In the genomic region with DNA sequence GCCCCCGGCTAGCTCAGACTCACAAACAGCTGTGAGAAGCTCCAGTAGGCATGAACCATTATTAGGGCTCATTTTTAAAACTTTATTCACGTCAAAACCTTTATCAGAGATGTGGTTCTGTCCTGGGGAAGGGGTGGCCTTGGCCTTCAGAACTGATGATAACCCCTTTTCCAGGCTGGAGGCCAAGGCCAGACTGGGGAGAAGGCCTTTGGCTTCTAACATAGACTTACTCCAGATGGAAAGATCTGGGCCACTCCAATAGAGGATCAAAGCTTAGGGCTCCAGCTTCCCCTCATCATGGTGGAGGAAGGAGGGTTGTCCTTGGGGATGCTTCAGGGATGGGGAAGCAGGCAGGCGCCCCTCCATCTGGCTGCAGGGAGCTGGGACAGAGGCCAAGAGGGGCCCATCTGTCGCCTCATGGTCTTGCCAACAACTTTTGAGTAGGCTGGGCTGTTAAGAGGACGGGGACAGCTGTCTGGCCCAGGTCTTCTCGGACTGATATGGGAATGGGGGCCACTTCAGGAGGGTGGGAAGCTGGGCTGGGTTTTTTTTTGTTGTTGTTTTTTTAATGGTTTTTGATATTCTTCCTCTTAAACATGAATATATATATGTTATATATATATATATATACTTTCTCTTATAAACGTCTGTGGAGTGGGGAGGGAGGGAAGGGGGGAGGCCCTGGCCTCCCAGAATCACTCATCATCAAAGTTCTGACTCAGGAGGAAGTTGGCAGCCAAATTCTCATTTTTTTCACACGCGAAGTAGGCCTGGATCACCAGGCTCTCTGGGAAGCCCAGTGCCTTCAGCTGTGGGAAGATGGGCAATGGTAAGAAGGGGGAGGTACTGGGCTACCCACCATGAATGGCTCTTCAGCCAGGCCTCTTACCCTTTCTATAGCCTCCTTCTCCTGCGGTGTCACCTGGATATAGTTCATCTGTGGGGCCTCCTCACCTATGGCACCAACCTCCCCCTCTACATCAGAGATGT, we compare ENCODE assay signal across 9 mouse cellular contexts. TPM values are rescaled to one million over a fixed set of nuclear protein-coding genes. Genes with fewer than 3 reads are reported as not detected.
DNase-seq lines count a peak whose midpoint lies in the region; ATAC-seq lines count a peak whose summit lies in the region.
"Had no signal": no experiment of that assay in that cellular context is flagged by ENCODE, and none has a peak within 500 bp of the region (broad histone marks: within the 10 kb centered on the region; RNA-seq: fewer than 3 reads in every experiment).

No protein-coding gene starts in this region.

- intact Hi-C loops in gastrocnemius, postnatal 36 days (cut with DNase I), result no loop called here

- H3K4me1 ChIP-seq in neural tube, embryonic 13.5 days (replicated peaks), result peaks cover 67% of the 10 kb centered on the region
- H3K4me1 ChIP-seq in hindbrain, embryonic 13.5 days (replicated peaks), result peaks cover 53% of the 10 kb centered on the region
- peaks cover 78% of the 10 kb centered on the region for H3K4me1 ChIP-seq in liver, embryonic 12.5 days

- peak overlapping the region; percentile 21; the same call in 1 of the 2 replicates for H3K4me2 ChIP-seq in neural tube, embryonic 13.5 days
- peak overlapping the region; percentile 15; the same call in 1 of the 2 replicates for H3K4me2 ChIP-seq in hindbrain, embryonic 13.5 days
- H3K4me2 ChIP-seq in liver, embryonic 12.5 days, result peak overlapping the region; percentile 81

- no peaks in the 10 kb centered on the region for H3K27me3 ChIP-seq in neural tube, embryonic 13.5 days
- H3K27me3 ChIP-seq in hindbrain, embryonic 13.5 days, result no peaks in the 10 kb centered on the region
- no peaks in the 10 kb centered on the region for H3K27me3 ChIP-seq in liver, embryonic 12.5 days (replicated peaks)
- H3K27me3 ChIP-seq: megakaryocyte, embryonic 14.5 days had no signal

- no peak overlapping the region for H3K4me3 ChIP-seq in neural tube, embryonic 13.5 days
- H3K4me3 ChIP-seq in hindbrain, embryonic 13.5 days, result no peak overlapping the region
- H3K4me3 ChIP-seq in liver, embryonic 12.5 days, result peak overlapping the region; percentile 97
- H3K4me3 ChIP-seq: megakaryocyte, embryonic 14.5 days had no signal

- H3K36me3 ChIP-seq in neural tube, embryonic 13.5 days, result peaks cover 50% of the 10 kb centered on the region
- H3K36me3 ChIP-seq in hindbrain, embryonic 13.5 days, result peaks cover 51% of the 10 kb centered on the region
- H3K36me3 ChIP-seq in liver, embryonic 12.5 days, result peaks cover 64% of the 10 kb centered on the region

- ATAC-seq in neural tube, embryonic 13.5 days (ENCODE audit: low read depth), result peak; percentile 16; the same call in 1 of the 2 replicates
- 0 out of 2 replicates have a peak, but pooled peaks have one; percentile 16 for ATAC-seq in hindbrain, embryonic 13.5 days (ENCODE audit: low FRiP score)
- no peak for ATAC-seq in liver, embryonic 12.5 days

- H3K9ac ChIP-seq in neural tube, embryonic 13.5 days, result no peak overlapping the region
- H3K9ac ChIP-seq in hindbrain, embryonic 13.5 days, result no peak overlapping the region
- H3K9ac ChIP-seq in liver, embryonic 12.5 days, result peak overlapping the region; percentile 88

- whole genome bisulfite sequencing in neural tube, embryonic 13.5 days, result 68% methylated on average over 10 of the region's 10 CpGs
- 74% methylated on average over 10 of the region's 10 CpGs for WGBS in hindbrain, embryonic 13.5 days
- 75% methylated on average over 10 of the region's 10 CpGs for WGBS in liver, embryonic 12.5 days (ENCODE audit: insufficient replicate concordance)

- H3K27ac ChIP-seq in neural tube, embryonic 13.5 days (replicated peaks), result peak overlapping the region; percentile 84
- peak overlapping the region; percentile 86 for H3K27ac ChIP-seq in hindbrain, embryonic 13.5 days
- peak overlapping the region; percentile 96 for H3K27ac ChIP-seq in liver, embryonic 12.5 days

- no peaks in the 10 kb centered on the region for H3K9me3 ChIP-seq in neural tube, embryonic 13.5 days
- H3K9me3 ChIP-seq in hindbrain, embryonic 13.5 days, result no peaks in the 10 kb centered on the region
- no peaks in the 10 kb centered on the region for H3K9me3 ChIP-seq in liver, embryonic 12.5 days (replicated peaks)
- H3K9me3 ChIP-seq: megakaryocyte, embryonic 14.5 days had no signal

- peak; percentile 60 for DNase-seq in gastrocnemius, postnatal 10 days
- no peak for DNase-seq in gastrocnemius, postnatal 25 days
- DNase-seq in neural tube, embryonic 10.5 days (ENCODE audit: extremely low spot score, low spot score), result no peak
- DNase-seq in spleen, postnatal 36 days (ENCODE audit: low spot score in 2 of 2), result no peak
- no peak for DNase-seq in gastrocnemius, postnatal 36 days

RNA-seq across cellular contexts. Expression of a gene that starts 3.8 kb away (rescaled TPM):
- total RNA-seq in gastrocnemius, postnatal 10 days (2021), result 10 to 100 TPM; 30.3 to 33.4 TPM
- total RNA-seq in gastrocnemius, postnatal 25 days (2021), result 10 to 100 TPM; 20.5 to 22.6 TPM
- 35.1 and 39.8 TPM in 2 replicates for polyA plus RNA-seq in neural tube, embryonic 13.5 days (2015; fragmentation: Nextera tagmentation; extraction: Ambion mirVana)
- 37.3 and 37.8 TPM in 2 replicates for polyA plus RNA-seq in hindbrain, embryonic 13.5 days (2015; fragmentation: Nextera tagmentation; extraction: Ambion mirVana)
- polyA plus RNA-seq in liver, embryonic 12.5 days (2016; fragmentation: Nextera tagmentation; extraction: Ambion mirVana), result 69.9 and 71.0 TPM in 2 replicates
- 10 to 100 TPM; 17.7 to 23.0 TPM for total RNA-seq in gastrocnemius, postnatal 36 days (2021)

RNA-seq across cellular contexts. Expression of a gene that starts 5.3 kb away (rescaled TPM):
- total RNA-seq in gastrocnemius, postnatal 10 days (2021), result 100 to 1,000 TPM; 124 to 130 TPM
- 100 to 1,000 TPM; 134 TPM for total RNA-seq in gastrocnemius, postnatal 25 days (2021)
- 69.9 and 74.2 TPM in 2 replicates for polyA plus RNA-seq in neural tube, embryonic 13.5 days (2015; fragmentation: Nextera tagmentation; extraction: Ambion mirVana)
- polyA plus RNA-seq in hindbrain, embryonic 13.5 days (2015; fragmentation: Nextera tagmentation; extraction: Ambion mirVana), result 83.2 and 85.5 TPM in 2 replicates
- polyA plus RNA-seq in liver, embryonic 12.5 days (2016; fragmentation: Nextera tagmentation; extraction: Ambion mirVana), result 274 and 281 TPM in 2 replicates
- total RNA-seq in gastrocnemius, postnatal 36 days (2021), result 100 to 1,000 TPM; 136 to 151 TPM

RNA-seq across cellular contexts. Expression of a gene that starts 11.6 kb away (rescaled TPM):
- 100 to 1,000 TPM; 234 to 286 TPM for total RNA-seq in gastrocnemius, postnatal 10 days (2021)
- total RNA-seq in gastrocnemius, postnatal 25 days (2021), result 100 to 1,000 TPM; 178 to 214 TPM
- polyA plus RNA-seq in neural tube, embryonic 13.5 days (2015; fragmentation: Nextera tagmentation; extraction: Ambion mirVana), result 766 and 971 TPM in 2 replicates
- polyA plus RNA-seq in hindbrain, embryonic 13.5 days (2015; fragmentation: Nextera tagmentation; extraction: Ambion mirVana), result 646 and 672 TPM in 2 replicates
- 590 and 610 TPM in 2 replicates for polyA plus RNA-seq in liver, embryonic 12.5 days (2016; fragmentation: Nextera tagmentation; extraction: Ambion mirVana)
- total RNA-seq in gastrocnemius, postnatal 36 days (2021), result 100 to 1,000 TPM; 153 to 159 TPM

RNA-seq across cellular contexts. Expression of a gene that starts 12.5 kb away (rescaled TPM):
- 1 to 10 TPM; 5.8 to 7.3 TPM for total RNA-seq in gastrocnemius, postnatal 10 days (2021)
- total RNA-seq in gastrocnemius, postnatal 25 days (2021), result 1 to 10 TPM; 9.5 to 9.6 TPM
- 12.3 and 12.8 TPM in 2 replicates for polyA plus RNA-seq in neural tube, embryonic 13.5 days (2015; fragmentation: Nextera tagmentation; extraction: Ambion mirVana)
- 10.8 and 11.5 TPM in 2 replicates for polyA plus RNA-seq in hindbrain, embryonic 13.5 days (2015; fragmentation: Nextera tagmentation; extraction: Ambion mirVana)
- 3.4 and 4.3 TPM in 2 replicates for polyA plus RNA-seq in liver, embryonic 12.5 days (2016; fragmentation: Nextera tagmentation; extraction: Ambion mirVana)
- total RNA-seq in gastrocnemius, postnatal 36 days (2021), result 1 to 10 TPM; 8.3 to 9.9 TPM

RNA-seq across cellular contexts. Expression of a gene that starts 21.6 kb away (rescaled TPM):
- total RNA-seq in gastrocnemius, postnatal 10 days (2021), result 10 to 100 TPM; 29.7 to 31.4 TPM
- 10 to 100 TPM; 21.2 to 24.2 TPM for total RNA-seq in gastrocnemius, postnatal 25 days (2021)
- 102 and 104 TPM in 2 replicates for polyA plus RNA-seq in neural tube, embryonic 13.5 days (2015; fragmentation: Nextera tagmentation; extraction: Ambion mirVana)
- polyA plus RNA-seq in hindbrain, embryonic 13.5 days (2015; fragmentation: Nextera tagmentation; extraction: Ambion mirVana), result 107 and 109 TPM in 2 replicates
- 96.3 and 98.6 TPM in 2 replicates for polyA plus RNA-seq in liver, embryonic 12.5 days (2016; fragmentation: Nextera tagmentation; extraction: Ambion mirVana)
- 10 to 100 TPM; 22.1 to 26.2 TPM for total RNA-seq in gastrocnemius, postnatal 36 days (2021)

Comparison
In these comparisons a context has a peak if more than half of its experiments do, and no peak if none do; other contexts are left out.
1. H3K4me2 ChIP-seq: peak in every context shown above with its lines; median percentile 81 in liver, embryonic 12.5 days; 21 in neural tube, embryonic 13.5 days; 15 in hindbrain, embryonic 13.5 days.